Mouse (Mus musculus) adrenal gland (tissue): ENCODE measurements around the gene Olfr1299.

Experiments used
- intact Hi-C: fragments of 180-260 bp; cut with DNase I; formaldehyde crosslinking; loops from one replicate; pipeline ENCODE4 v1.15.1; 2025
- long read RNA-seq, 2 experiments: library from polyadenylated mRNA; unstranded; transcript quantifications; one replicate each; pipeline ENCODE4 v2.0.0; 2020; ENCODE audit warnings: borderline replicate concordance in 1 of 2; ENCODE audit not compliant: insufficient replicate concordance in 1 of 2

Gene Olfr1299
- long read RNA-seq, experiment 1, result 0 reads
- long read RNA-seq, experiment 2, result 0 reads

- intact Hi-C loops, result no loop called here
Observed at GRCm38 (mm10) chr2:111661119-111661518, at the start of gene Olfr1299. Gene Olfr1299, plus strand, starts transcription at chr2:111661419.

- intact Hi-C loops, result no loop called here
Observed at GRCm38 (mm10) chr2:111626397-111626796, 34.8 kb upstream of the Olfr1299 start, which contains the start of gene Olfr1297. Gene Olfr1297, minus strand, starts transcription at chr2:111626497.

- intact Hi-C loops, result no loop called here
Observed at GRCm38 (mm10) chr2:111649101-111649500, 12.1 kb upstream of the Olfr1299 start, which contains the start of gene Olfr1298. Gene Olfr1298, minus strand, starts transcription at chr2:111649201.
